Mouse (Mus musculus) CD4-positive, CD25-positive, alpha-beta regulatory T cell, adult 2 months (primary cell): Measurements from ENCODE around the gene Chd9.

Experiments used
- DNase-seq: peaks from one replicate; pipeline ENCODE4 v3.0.0-alpha.2; 2012; ENCODE audit warnings: low read depth, low spot score

The Chd9 gene

DNA sequence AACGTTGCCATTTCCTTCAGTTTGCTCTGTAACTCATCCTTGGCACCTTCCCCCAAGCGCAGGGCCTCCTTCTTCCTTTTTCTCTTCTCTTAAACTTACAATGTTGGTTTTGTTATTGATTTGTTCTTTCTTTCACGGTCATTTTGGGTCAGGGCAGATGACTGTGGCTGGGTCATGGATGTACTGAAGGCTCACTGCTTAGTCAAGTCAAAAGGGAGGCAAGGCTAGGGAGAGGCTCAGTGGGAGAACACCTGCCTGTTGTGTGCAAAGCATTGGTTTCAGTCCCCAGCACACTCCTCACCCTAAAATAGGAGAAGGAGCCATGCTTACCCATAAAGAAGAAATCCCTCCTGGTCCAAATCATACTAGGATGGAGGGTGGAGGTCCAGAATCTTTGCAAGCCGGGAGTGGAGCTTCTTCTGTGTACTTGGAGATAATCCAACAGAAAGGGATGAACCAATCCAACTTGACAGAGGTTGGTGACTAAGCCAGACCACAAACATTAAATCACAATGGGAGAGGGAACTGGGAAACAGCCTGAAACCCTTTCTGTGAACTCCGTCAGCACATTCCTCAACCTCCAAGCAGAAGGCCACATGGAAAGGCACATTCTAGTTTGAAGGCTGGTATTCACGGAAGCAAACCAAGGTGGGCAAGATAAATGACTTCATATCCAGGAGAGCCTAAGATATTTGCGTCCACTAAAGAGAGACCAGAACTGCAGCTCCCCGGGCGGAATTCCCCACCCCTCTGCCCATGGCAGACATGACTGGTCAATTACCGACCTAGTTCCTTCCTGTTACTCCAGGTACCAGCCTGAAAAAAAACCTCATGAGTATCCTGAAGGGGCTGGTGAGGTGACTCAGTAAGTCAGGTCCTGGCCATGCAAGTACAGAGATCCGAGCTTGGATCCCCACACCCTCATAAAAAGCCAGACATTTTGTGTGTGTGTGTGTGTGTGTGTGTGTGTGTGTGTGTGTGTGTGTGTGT is 11.9 kb downstream of the Chd9 start:
- DNase-seq: no peak

DNA sequence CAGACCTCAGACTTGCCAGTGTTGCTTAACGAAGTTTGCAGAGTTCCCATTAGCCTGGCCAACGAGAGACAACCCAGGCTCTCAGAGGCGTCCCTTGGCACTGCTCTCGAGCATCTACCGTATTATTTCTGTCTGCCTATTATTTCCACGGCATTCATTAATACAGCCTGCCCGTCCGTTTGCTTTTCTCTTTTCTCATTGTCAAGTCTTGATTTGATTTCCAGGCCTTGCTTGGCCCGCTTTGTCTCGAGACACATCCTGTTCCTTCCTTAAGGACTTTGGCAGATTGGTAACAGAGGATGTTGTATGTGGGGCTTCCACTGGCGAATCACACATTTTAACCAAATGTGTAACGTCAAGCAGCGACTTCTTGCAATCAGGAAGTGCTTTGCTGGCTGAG is 13.2 kb downstream of the Chd9 start:
- DNase-seq: no peak

DNA sequence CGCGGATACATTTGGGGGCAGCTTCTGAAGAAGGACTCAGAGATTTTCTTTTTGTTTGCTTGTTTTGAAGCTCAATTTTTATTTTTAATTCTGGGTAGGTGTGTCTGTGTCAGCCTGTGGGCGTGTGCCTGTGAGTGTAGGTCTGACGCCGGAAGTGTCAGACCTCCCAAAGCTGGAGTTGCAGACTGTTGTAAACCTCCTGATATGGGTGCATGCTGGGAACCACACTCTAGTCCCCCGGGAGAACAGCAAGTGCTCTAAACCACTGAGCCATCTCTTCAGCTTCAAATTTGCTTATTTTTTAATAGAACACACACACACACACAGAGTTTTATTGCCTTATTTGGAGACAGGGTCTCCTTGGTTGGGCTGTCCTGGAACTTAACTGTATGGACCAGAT is 15.0 kb downstream of the Chd9 start:
- no peak for DNase-seq

DNA sequence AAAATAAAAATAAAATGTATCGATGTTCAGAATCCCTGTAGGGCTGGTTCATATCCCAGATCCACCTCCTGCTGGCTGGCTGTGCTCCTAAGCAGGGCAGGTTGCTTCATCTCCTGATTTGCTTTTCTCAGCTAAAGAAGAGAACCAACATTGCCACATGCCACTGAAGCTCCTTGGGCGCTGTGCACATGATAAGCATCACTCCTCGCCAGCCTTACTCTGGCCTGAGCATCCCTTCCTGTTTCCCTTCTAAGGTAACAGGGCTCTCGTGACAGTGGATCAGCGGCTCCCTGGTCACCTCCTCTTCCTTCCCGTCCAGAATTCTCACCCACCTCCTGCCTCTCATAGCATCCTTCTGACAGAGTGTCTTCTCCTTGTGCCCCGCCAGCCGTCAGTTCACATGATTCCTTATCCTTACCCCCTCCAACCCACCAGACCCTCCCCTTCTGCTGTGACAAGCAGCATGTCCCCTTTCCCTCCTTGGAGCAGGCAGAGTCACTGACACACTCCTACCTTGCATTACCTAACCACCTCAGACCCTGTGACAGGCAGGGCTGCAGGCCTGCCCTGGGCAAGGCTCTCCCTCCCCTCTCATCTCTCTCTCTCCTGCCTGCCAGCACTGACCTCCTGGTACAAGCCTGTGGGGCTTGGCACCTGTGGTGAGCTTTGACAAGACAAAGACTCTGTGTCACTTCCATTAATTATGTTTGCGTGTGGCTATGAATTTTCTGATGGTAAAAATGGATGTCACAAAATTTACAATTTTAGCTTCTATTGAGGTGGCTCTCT is 16.2 kb downstream of the Chd9 start:
- no peak for DNase-seq

DNA sequence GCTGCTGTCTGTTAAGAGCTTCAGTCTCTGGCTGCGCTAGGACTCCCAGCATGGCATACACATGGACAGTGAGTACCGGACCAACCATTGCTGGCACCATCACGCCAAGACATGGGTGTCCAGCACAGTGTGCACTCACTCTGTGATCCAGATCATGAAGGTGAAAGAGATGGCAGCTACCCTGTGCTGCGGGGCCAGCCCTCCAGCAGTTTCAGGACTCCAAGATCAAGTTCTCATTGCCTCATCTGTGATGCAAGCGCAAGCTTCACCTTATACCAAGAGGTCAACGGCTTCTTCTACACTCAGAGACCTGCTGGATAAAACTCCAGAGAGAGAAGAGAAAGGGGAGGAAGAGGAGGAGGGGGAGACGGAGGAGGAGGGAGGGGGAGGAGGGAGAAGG is 19.8 kb downstream of the Chd9 start:
- no peak for DNase-seq

DNA sequence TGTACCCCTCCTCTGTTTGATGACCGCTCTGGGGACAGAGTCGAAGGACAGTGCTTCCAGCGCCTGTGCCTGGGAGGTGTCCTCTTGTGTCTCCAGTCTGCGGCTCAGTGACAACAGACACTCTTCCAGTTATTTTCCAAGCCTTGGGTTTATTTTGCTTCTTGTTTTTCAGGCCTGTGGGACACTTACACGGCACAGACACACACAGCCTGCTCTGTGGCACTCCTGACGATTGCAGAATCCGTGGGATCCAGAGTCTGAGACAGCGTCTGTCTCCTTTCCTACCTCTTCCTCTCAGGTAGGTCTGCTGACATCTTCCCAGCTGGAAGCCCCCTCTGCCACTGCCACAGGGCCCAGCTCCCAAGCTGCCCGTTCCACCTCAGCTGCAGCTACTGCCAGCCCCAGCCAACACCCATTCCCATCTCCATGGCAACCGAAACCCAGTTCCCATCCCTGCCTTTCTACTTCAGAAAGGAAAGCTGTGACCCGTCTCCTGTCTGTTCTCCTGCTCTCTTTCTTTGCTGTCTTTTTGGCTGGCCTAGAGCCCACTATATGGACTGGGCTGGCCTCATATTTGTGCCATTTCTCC is 21.4 kb downstream of the Chd9 start:
- DNase-seq: no peak

DNA sequence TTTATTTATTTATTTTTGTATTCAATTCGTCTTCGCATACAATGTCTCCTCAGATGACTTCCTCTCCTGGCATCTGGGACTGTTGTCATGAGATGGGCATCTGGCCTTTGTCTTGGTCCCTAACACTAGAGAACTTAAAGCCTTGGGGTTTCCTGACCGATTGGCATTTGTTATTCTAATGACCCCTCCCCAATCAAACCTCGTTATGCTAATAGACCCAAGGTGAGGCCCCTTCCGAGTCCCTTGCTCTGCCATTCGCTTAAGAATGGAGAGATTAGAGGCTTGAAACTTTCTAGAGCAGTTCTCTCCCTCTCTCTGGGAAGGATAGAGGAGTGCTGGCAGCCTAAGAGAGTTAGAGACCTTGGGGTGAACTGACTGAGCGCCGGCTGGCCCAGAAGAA is 23.4 kb downstream of the Chd9 start:
- no peak for DNase-seq

DNA sequence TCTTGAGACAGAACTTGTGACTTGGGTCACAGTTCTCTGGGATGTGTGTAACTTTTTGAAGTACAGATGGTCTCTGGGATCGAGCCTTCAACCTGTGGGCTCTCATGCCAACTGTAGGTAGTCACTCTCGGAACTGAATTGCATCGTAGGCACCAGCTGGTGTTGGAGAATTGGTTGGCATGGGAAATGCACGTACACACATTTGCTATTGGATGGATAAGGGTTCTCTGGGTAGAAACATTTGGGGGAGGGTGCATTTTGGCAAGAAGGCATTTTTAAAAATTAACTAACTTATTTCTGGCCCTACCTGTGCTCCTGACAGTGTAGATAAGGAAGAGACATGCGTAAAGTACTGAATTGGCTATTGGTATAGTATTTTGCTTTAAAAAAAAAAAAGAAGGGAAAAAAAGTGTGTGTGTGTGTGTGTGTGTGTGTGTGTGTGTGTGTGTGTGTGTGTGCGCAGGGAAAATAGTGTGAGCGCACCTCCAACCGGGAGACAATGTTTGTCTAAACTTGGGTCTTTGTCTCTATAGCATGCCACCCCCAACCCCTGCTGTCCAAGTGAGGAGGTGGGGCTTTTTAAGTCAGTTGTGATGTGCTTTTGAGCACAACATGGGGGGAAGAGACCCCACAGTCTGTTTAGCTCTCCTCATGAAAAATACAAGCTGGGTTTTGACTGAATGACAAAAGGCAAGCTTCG is 26.0 kb downstream of the Chd9 start:
- DNase-seq: no peak

DNA sequence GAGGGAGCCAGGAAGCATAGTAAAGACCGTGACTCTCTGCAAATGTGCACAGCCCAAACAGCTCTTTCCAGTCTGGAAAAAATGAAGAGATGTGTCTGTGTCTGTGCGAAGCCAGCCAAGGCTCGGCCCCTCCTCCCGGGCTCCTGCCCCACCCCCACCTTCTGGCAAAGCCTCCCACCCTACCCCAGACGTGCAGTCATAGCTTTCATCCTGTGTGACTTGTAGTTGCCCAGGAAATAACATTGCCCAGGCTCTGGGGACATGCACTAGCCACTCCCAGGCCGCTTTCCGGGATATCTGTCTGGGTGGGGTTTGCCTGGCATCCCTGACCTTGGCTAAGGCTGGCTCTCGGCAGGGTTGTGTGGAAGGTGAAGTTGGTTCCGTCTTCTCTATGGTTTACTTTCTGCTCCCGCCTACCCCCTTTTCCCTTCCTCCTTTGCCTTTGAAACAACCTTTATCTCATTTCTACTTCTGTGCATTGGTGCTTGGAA is 26.6 kb downstream of the Chd9 start:
- no peak for DNase-seq

DNA sequence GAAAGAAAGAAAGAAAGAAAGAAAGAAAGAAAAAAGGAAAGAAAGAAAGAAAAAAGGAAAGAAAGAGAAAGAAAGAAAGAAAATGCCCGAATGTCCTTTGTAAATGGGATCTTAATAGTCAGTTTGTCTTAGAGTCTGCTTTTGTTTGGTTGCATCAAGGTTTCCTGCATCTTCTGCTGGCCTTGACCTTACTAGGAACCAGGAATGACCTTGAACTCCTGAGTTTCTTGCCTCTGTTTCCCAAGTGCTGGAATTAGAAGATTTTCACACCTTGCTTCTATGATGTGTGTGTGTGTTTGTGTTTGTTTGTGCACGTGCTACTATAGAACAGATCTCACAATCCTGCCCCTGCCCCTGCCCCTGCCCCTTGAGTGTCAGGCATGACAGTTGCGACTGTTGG is 28.0 kb downstream of the Chd9 start:
- no peak for DNase-seq

DNA sequence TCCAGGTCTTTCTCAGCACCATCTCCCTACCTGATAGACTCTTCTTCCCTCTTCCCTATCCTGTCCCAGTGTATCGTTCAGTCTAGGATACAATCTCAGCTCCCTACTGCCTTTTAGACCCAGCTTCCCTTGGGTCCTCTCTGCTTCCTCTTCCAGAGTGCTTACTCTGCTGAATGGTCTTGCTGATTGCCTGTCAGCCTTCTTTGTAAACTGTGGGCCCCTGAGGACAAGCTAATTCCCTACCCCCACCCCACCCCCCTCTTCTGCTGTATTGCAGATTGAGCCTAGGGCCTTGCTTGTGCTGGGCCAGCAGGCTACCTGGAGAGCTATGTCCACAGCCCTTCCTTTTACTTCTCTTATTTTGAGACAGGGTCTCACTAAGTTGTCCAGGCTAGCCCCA is 28.8 kb downstream of the Chd9 start:
- no peak for DNase-seq

DNA sequence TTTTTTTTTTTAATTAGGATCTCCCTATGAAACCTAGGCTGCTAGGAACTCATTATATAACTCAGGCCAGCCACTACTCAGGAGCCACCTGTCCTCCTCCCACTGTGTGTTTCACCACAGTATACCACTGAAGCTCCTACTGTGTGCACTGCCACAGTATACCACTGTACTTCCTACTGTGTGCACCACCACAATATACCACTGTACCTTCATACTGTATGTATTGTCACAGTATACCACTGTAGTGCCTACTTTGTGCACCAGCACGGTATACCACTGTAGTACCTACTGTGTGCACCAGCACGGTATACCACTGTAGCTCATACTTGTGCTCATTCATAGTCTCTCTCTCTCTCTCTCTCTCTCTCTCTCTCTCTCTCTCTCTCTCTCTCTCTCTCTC is 29.9 kb downstream of the Chd9 start:
- DNase-seq: no peak

DNA sequence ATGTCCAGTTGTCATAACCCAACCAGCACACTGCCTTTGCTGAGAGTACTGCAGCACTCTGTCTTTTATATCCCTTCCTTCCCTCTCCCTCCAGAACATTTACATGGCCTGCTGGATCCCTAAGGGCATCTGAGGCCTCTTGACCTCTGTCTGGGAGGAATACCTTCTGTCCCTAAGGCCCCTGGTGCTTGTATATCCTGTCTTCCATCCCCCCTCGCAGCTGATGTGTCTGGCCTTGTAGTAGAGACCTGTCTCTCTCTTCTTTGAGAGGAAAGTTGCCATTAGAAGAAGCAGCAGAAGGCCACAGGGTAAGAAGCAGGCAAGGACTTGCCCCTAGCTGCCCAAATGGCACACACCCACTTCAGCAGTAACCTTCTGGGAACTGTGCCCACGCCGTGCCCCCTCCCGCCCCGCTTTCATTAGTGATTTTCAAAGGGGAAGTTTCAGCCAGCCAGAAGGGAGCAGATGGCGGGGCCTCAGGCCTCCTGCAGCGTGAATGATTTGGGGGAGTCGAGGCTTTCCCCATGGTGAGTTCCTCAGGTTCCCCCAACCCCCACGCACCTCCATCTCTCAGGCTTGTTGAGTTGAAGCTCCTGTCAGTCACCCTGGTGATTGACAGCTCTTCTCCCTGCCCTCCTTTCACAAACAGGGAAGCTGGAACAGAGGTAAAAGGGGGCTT is 33.3 kb downstream of the Chd9 start:
- DNase-seq: no peak

DNA sequence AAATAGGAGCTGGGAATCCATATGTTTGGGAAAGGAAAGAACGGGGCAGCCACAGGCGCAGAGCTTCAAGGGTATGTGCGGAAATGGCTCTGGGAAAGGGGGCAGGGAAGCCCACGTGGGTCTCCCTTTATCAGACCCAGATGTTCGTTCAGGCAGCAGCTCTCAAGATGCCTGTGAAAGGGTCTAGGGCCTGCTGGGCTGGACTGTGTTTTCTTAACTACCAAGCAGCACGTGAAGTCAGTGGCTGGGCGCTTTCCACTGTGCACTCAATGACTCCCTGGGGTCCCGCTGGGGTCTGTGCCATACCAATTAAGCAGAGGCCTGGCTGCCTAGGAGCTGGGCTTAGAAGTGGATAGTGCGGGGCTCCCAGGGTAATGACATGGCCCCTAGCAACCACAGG is 33.9 kb downstream of the Chd9 start:
- DNase-seq: no peak

DNA sequence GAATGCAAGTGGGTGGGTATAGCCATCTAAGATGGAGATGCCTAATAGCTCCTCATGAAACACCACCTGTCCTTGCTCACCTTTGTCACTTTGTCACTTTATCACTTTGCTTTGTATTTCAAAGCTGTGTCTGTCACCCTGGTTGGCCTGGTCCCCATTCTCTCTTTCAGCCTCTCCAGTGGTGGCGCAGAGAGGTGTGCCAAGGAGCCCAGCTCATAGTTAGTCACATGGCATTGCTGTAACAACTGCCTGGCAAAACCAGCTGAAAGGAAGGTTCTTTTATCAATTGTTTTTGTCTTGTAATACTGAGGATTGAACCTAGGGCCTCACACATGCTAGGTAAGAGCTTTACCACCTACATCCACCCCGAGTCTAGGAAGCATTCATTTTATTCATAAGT is 38.9 kb downstream of the Chd9 start:
- no peak for DNase-seq

DNA sequence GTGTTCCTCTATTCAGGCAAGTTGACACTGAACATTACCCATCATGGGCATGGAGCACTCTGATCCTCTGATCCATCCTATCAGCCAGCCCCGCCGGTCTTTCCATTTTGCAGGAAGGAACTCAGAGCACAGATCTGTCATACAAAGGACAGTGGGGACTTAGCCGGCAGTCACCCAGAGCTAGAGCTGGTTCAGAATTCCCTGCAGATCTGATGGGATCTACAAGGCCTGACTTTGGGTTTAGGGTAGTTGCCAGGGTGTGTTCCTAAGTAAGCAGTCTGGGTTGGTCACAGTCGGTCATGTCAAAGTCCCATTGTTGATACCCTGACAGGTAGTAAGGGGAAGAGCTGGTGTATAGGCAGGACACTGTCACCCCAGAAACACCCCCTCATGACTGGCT is 39.8 kb downstream of the Chd9 start:
- DNase-seq: no peak

DNA sequence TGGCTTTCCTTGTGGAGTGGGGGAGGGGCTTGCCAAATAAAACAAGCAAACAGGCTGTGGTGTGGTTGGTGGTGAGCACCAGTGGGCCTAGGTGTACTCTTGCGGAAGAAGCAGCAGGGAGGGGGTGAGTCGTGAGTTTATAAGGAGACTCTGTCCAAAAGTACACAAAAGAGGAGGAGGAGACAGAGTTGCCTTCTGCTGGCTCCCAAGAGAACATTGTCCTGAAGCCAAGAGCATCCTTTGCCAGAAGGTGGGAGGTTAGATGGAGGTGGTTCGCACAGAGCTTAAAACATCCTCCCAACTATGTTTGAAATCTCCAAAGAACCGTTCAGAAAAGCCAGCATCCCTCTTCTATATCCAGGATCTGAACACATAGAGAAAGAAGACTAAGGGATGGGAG is 40.2 kb downstream of the Chd9 start:
- no peak for DNase-seq

DNA sequence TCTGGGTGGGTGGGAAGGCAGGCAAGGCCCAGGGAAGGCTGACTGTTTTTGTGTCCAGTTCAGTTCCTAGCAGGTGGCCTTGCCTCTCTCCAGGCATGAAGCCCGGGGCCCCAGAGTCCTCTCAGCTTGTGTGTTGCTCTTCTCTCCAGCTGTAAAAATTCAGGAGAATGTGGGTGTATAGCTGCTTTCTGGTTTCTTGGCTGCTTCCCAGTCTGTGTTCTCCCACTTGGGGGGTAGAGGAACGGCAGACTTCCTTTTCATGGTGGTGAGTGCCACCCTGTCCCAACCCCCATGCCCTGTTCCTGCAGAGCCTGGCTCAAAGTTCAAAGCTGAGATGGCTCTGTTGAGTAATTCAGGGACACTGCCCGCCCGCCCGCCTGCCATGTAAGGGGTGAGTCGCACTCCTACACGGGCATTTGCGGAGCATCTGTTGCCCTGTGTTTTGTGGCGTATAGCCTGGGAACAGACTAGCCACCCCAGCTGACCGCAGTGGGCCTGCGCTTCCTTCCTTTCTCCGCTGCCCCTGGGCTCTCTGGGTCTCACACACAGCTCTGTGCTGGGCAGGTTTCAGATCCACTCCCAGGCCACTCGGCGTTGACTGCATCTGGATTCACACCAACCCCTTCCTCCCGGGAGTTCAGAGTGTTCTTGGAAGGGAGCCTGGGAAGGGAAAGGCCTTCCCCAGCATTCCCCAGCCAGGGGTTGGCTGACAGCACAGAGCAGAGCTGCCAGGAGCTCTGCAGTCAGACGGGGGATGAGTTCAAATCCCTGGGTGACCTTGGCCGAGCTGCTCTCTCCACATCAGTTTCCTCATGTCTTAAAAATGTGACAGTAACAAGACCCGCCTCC is 41.1 kb downstream of the Chd9 start:
- DNase-seq: no peak

DNA sequence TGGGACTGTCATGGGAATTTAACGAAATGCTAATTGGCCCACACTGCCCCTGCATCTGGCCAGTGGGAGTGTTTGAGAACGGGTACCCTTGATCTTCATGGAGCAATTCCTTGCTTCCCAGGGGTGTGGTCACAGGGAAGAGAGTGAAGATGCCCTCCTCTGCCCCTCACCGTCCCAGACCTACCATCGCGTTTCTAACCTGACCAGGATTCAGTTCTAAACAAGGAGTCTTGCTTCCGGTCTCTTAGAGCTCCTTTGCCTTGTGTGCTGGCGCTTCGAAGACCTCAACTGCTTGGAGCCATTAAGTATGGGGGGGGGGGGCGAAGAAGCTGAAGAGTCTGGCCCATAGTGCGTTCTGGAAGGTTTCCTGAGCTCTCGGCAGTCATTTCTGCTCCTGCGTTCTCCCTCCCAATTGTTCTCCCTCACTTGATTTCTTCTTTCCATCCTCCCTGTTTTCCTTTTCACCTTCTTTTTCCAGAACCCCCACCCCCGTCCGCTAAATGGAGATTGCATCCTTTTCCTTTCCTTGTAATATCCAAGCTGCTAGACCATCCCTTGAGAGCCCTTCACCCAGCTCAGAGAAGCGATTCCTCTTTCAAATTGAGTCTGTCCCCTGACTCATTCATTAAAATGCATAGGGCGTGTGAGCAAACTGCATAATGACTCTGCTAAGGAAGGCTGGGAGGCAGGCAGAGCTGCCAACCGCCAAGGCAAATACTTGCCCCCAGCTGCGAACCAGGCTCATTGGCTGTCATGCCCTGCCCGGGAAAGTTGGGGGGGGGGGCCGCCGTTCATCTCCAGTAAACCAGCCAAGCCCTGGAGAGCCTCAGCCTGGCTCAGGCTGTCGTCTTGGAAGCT is 42.0 kb downstream of the Chd9 start:
- DNase-seq: no peak
